Mouse (Mus musculus): ENCODE measurements around the gene Mrpl34. TPM values are rescaled to one million over a fixed set of nuclear protein-coding genes. Genes with fewer than 3 reads are reported as not detected.

Gene Mrpl34
- total and polyA plus RNA-seq, 2 experiments from 2014 or later: 75.0 to 145 TPM

- Histone ChIP-seq H3K27me3 (ENCODE audit: insufficient read depth, low read length) (no peaks in the 10 kb centered on the region), H3K9ac (no peak overlapping the region), H3K4me1 (ENCODE audit: insufficient read depth) (no peaks in the 10 kb centered on the region), H3K27ac (ENCODE audit: low read depth, low read length) (no peak overlapping the region), H3K36me3 (ENCODE audit: insufficient read depth) (peaks cover 6% of the 10 kb centered on the region), H3K9me3 (ENCODE audit: low read length) (no peaks in the 10 kb centered on the region), H3K4me2 (ENCODE audit: low read depth) (no peak overlapping the region), H3K4me3 (ENCODE audit: low read depth, low read length) (no peak overlapping the region)
- DNase-seq: no peak
- no peak for ATAC-seq
- 57% methylated on average over 11 of the region's 11 CpGs for WGBS
- no peak for TF ChIP-seq CTCF (IDR thresholded peaks at IDR 0.05; ENCODE audit: low read depth)
Measured at GRCm38 (mm10) chr8:71451777-71452176, 13.0 kb upstream of the Mrpl34 start.

GRCm38 (mm10) chr8:71452669-71453068, 12.1 kb upstream of the Mrpl34 start:
- Histone ChIP-seq H3K4me2 (ENCODE audit: low read depth) (no peak overlapping the region), H3K9ac (no peak overlapping the region), H3K4me1 (ENCODE audit: insufficient read depth) (no peaks in the 10 kb centered on the region), H3K27me3 (ENCODE audit: insufficient read depth, low read length) (no peaks in the 10 kb centered on the region), H3K27ac (ENCODE audit: low read depth, low read length) (no peak overlapping the region), H3K36me3 (ENCODE audit: insufficient read depth) (peaks cover 14% of the 10 kb centered on the region), H3K9me3 (ENCODE audit: low read length) (no peaks in the 10 kb centered on the region), H3K4me3 (ENCODE audit: low read depth, low read length) (no peak overlapping the region)
- ATAC-seq (no peak), DNase-seq (no peak)
- 88% methylated on average over 2 of the region's 2 CpGs for WGBS
- no peak for TF ChIP-seq CTCF (IDR thresholded peaks at IDR 0.05; ENCODE audit: low read depth)

- Histone ChIP-seq H3K9ac (no peak overlapping the region), H3K4me3 (ENCODE audit: low read depth, low read length) (no peak overlapping the region), H3K27me3 (ENCODE audit: insufficient read depth, low read length) (no peaks in the 10 kb centered on the region), H3K9me3 (ENCODE audit: low read length) (no peaks in the 10 kb centered on the region), H3K4me2 (ENCODE audit: low read depth) (no peak overlapping the region), H3K36me3 (ENCODE audit: insufficient read depth) (peaks cover 32% of the 10 kb centered on the region), H3K27ac (ENCODE audit: low read depth, low read length) (no peak overlapping the region), H3K4me1 (ENCODE audit: insufficient read depth) (no peaks in the 10 kb centered on the region)
- ATAC-seq (no peak), DNase-seq (no peak)
- TF ChIP-seq CTCF (IDR thresholded peaks at IDR 0.05; ENCODE audit: low read depth): no peak
- WGBS: 88% methylated on average over 8 of the region's 8 CpGs
Measured at GRCm38 (mm10) chr8:71454668-71455067, 10.1 kb upstream of the Mrpl34 start.

GRCm38 (mm10) chr8:71456906-71457305, 7.9 kb upstream of the Mrpl34 start:
- no peak overlapping the region for H3K4me2 ChIP-seq (ENCODE audit: low read depth)
- no peak overlapping the region for H3K9ac ChIP-seq
- H3K27me3 ChIP-seq (ENCODE audit: insufficient read depth, low read length): no peaks in the 10 kb centered on the region
- no peaks in the 10 kb centered on the region for H3K9me3 ChIP-seq (ENCODE audit: low read length)
- 44% methylated on average over 22 of the region's 22 CpGs for WGBS
- no peak for TF ChIP-seq CTCF (IDR thresholded peaks at IDR 0.05; ENCODE audit: low read depth)
- H3K36me3 ChIP-seq (ENCODE audit: insufficient read depth): peaks cover 44% of the 10 kb centered on the region
- H3K4me3 ChIP-seq (ENCODE audit: low read depth, low read length): no peak overlapping the region
- DNase-seq: no peak
- no peak for ATAC-seq
- no peak overlapping the region for H3K27ac ChIP-seq (ENCODE audit: low read depth, low read length)
- H3K4me1 ChIP-seq (ENCODE audit: insufficient read depth): no peaks in the 10 kb centered on the region

GRCm38 (mm10) chr8:71457659-71458270, 7.0 kb upstream of the Mrpl34 start:
- no peaks in the 10 kb centered on the region for H3K27me3 ChIP-seq (ENCODE audit: insufficient read depth, low read length)
- H3K4me3 ChIP-seq (ENCODE audit: low read depth, low read length): no peak overlapping the region
- H3K4me1 ChIP-seq (ENCODE audit: insufficient read depth): peaks cover 7% of the 10 kb centered on the region; the same call in 1 of the 2 replicates
- H3K9ac ChIP-seq: no peak overlapping the region
- ATAC-seq: no peak
- 88% methylated on average over 20 of the region's 20 CpGs for WGBS
- H3K27ac ChIP-seq (ENCODE audit: low read depth, low read length): no peak overlapping the region
- H3K9me3 ChIP-seq (ENCODE audit: low read length): no peaks in the 10 kb centered on the region
- H3K4me2 ChIP-seq (ENCODE audit: low read depth): no peak overlapping the region
- H3K36me3 ChIP-seq (ENCODE audit: insufficient read depth): peaks cover 44% of the 10 kb centered on the region
- TF ChIP-seq CTCF (IDR thresholded peaks at IDR 0.05; ENCODE audit: low read depth): no peak
- no peak for DNase-seq

- H3K4me3 ChIP-seq (ENCODE audit: low read depth, low read length): no peak overlapping the region
- no peaks in the 10 kb centered on the region for H3K9me3 ChIP-seq (ENCODE audit: low read length)
- no peak overlapping the region for H3K4me2 ChIP-seq (ENCODE audit: low read depth)
- no peak overlapping the region for H3K27ac ChIP-seq (ENCODE audit: low read depth, low read length)
- ATAC-seq (no peak), DNase-seq (no peak)
- 92% methylated on average over 6 of the region's 6 CpGs for WGBS
- no peak for TF ChIP-seq CTCF (IDR thresholded peaks at IDR 0.05; ENCODE audit: low read depth)
- peaks cover 44% of the 10 kb centered on the region for H3K36me3 ChIP-seq (ENCODE audit: insufficient read depth)
- peaks cover 16% of the 10 kb centered on the region for H3K4me1 ChIP-seq (ENCODE audit: insufficient read depth)
- H3K27me3 ChIP-seq (ENCODE audit: insufficient read depth, low read length): no peaks in the 10 kb centered on the region
- H3K9ac ChIP-seq: no peak overlapping the region
Measured at GRCm38 (mm10) chr8:71460716-71461115, 4.0 kb upstream of the Mrpl34 start.

GRCm38 (mm10) chr8:71461152-71461840, 3.5 kb upstream of the Mrpl34 start:
- DNase-seq (no peak), ATAC-seq (no peak)
- H3K9ac ChIP-seq: no peak overlapping the region
- H3K36me3 ChIP-seq (ENCODE audit: insufficient read depth): peaks cover 43% of the 10 kb centered on the region
- TF ChIP-seq CTCF (IDR thresholded peaks at IDR 0.05; ENCODE audit: low read depth): no peak
- 85% methylated on average over 46 of the region's 47 CpGs for WGBS
- peaks cover 19% of the 10 kb centered on the region for H3K4me1 ChIP-seq (ENCODE audit: insufficient read depth)
- no peak overlapping the region for H3K4me3 ChIP-seq (ENCODE audit: low read depth, low read length)
- H3K27ac ChIP-seq (ENCODE audit: low read depth, low read length): no peak overlapping the region
- no peaks in the 10 kb centered on the region for H3K27me3 ChIP-seq (ENCODE audit: insufficient read depth, low read length)
- H3K4me2 ChIP-seq (ENCODE audit: low read depth): no peak overlapping the region
- no peaks in the 10 kb centered on the region for H3K9me3 ChIP-seq (ENCODE audit: low read length)

Measured in forebrain, postnatal 0 days (tissue).